Mouse (Mus musculus) E14TG2a.4 (cell line): ENCODE results near the gene Dnaaf2.
A peak's percentile ranks its signal among the peaks of the same experiment; 100 is the strongest.

Source experiments
- H3K27me3 ChIP-seq: 2 replicates; pipeline ENCODE4 v1.6.1; 2014; ENCODE audit warnings: low read length, control low read depth; ENCODE audit not compliant: insufficient read depth
- H3K36me3 ChIP-seq: 2 replicates; pipeline ENCODE4 v1.6.1; 2014; ENCODE audit warnings: low read length, control low read depth; ENCODE audit not compliant: insufficient read depth
- H3K4me1 ChIP-seq: replicated peaks from 2 replicates; pipeline ENCODE4 v1.6.1; 2014; ENCODE audit warnings: low read depth, low read length, control low read depth
- H3K4me3 ChIP-seq: replicated peaks from 2 replicates; pipeline ENCODE4 v1.5.1; 2014; ENCODE audit warnings: mild to moderate bottlenecking, low read length
- H3K9me3 ChIP-seq: 2 replicates; pipeline ENCODE4 v1.6.1; 2014; ENCODE audit warnings: low read length, control low read depth
- CTCF ChIP-seq: conservative IDR thresholded peaks from 2 replicates; pipeline ENCODE4 v1.5.1; 2014; ENCODE audit warnings: low read length
- NANOG ChIP-seq: IDR thresholded peaks from 2 replicates; pipeline ENCODE4 v1.6.1; 2014; ENCODE audit warnings: borderline replicate concordance, low read length, mixed read lengths
- POU5F1 ChIP-seq: IDR thresholded peaks from 2 replicates; pipeline ENCODE4 v1.6.1; 2014; ENCODE audit warnings: low read length, borderline replicate concordance

Gene Dnaaf2

GRCm38 (mm10) chr12:69198164-69198535 is at the start of gene Dnaaf2:
Gene Dnaaf2, minus strand, starts transcription at chr12:69198429.
- peaks cover 6% of the 10 kb centered on the region; the same call in 1 of the 2 replicates for H3K27me3 ChIP-seq
- H3K9me3 ChIP-seq = no peaks in the 10 kb centered on the region
- no peak for TF ChIP-seq NANOG
- no peak for TF ChIP-seq CTCF
- TF ChIP-seq POU5F1 = no peak
- H3K36me3 ChIP-seq = peaks cover 38% of the 10 kb centered on the region
- H3K4me3 ChIP-seq = peak within 1 kb of the TSS; percentile 94
- H3K4me1 ChIP-seq = peaks cover 36% of the 10 kb centered on the region

GRCm38 (mm10) chr12:69241771-69242431 is 43.7 kb upstream of the Dnaaf2 start:
- Histone ChIP-seq H3K36me3 (no peaks in the 10 kb centered on the region), H3K27me3 (peaks cover 36% of the 10 kb centered on the region), H3K9me3 (no peaks in the 10 kb centered on the region), H3K4me1 (peaks cover 6% of the 10 kb centered on the region; the same call in 1 of the 2 replicates), H3K4me3 (peak overlapping the region; percentile 84)
- TF ChIP-seq NANOG = no peak
- TF ChIP-seq POU5F1 = no peak

GRCm38 (mm10) chr12:69241405-69241770 is 43.2 kb upstream of the Dnaaf2 start:
- no peaks in the 10 kb centered on the region for H3K36me3 ChIP-seq
- no peaks in the 10 kb centered on the region for H3K9me3 ChIP-seq
- peaks cover 36% of the 10 kb centered on the region for H3K27me3 ChIP-seq
- H3K4me3 ChIP-seq = peak overlapping the region; percentile 84
- no peak for TF ChIP-seq NANOG
- no peak for TF ChIP-seq POU5F1
- TF ChIP-seq CTCF = no peak
- H3K4me1 ChIP-seq = peaks cover 6% of the 10 kb centered on the region; the same call in 1 of the 2 replicates

GRCm38 (mm10) chr12:69240876-69241275 is 42.6 kb upstream of the Dnaaf2 start, which contains the start of gene Klhdc1:
Gene Klhdc1, plus strand, starts transcription at chr12:69241176.
- H3K9me3 ChIP-seq = no peaks in the 10 kb centered on the region
- no peak for TF ChIP-seq NANOG
- no peak for TF ChIP-seq CTCF
- no peak for TF ChIP-seq POU5F1
- peaks cover 36% of the 10 kb centered on the region for H3K27me3 ChIP-seq
- peaks cover 6% of the 10 kb centered on the region; the same call in 1 of the 2 replicates for H3K4me1 ChIP-seq
- peak within 1 kb of the TSS; percentile 84 for H3K4me3 ChIP-seq
- H3K36me3 ChIP-seq = no peaks in the 10 kb centered on the region

- H3K4me1 ChIP-seq = peaks cover 6% of the 10 kb centered on the region; the same call in 1 of the 2 replicates
- peaks cover 34% of the 10 kb centered on the region for H3K27me3 ChIP-seq
- no peaks in the 10 kb centered on the region for H3K9me3 ChIP-seq
- TF ChIP-seq NANOG (no peak), POU5F1 (no peak), CTCF (no peak)
- no peaks in the 10 kb centered on the region for H3K36me3 ChIP-seq
- no peak overlapping the region for H3K4me3 ChIP-seq
Observed at GRCm38 (mm10) chr12:69238284-69238683, 40.1 kb upstream of the Dnaaf2 start.

GRCm38 (mm10) chr12:69235782-69236181 is 37.6 kb upstream of the Dnaaf2 start:
- Histone ChIP-seq H3K36me3 (no peaks in the 10 kb centered on the region), H3K27me3 (peaks cover 12% of the 10 kb centered on the region), H3K4me3 (no peak overlapping the region), H3K9me3 (no peaks in the 10 kb centered on the region), H3K4me1 (no peaks in the 10 kb centered on the region)
- no peak for TF ChIP-seq NANOG
- no peak for TF ChIP-seq CTCF
- TF ChIP-seq POU5F1 = no peak

- no peaks in the 10 kb centered on the region for H3K9me3 ChIP-seq
- peaks cover 19% of the 10 kb centered on the region for H3K36me3 ChIP-seq
- peaks cover 36% of the 10 kb centered on the region for H3K4me1 ChIP-seq
- TF ChIP-seq CTCF (peak; percentile 74), POU5F1 (no peak), NANOG (no peak)
- H3K4me3 ChIP-seq = no peak overlapping the region
- no peaks in the 10 kb centered on the region for H3K27me3 ChIP-seq
Observed at GRCm38 (mm10) chr12:69229251-69229650, 31.0 kb upstream of the Dnaaf2 start.

- Histone ChIP-seq H3K4me3 (peak within 1 kb of the TSS; percentile 88), H3K27me3 (no peaks in the 10 kb centered on the region), H3K4me1 (peaks cover 36% of the 10 kb centered on the region), H3K36me3 (peaks cover 33% of the 10 kb centered on the region), H3K9me3 (no peaks in the 10 kb centered on the region)
- TF ChIP-seq POU5F1 = no peak
- TF ChIP-seq CTCF = no peak
- TF ChIP-seq NANOG = no peak
Observed at GRCm38 (mm10) chr12:69227776-69228466, 29.7 kb upstream of the Dnaaf2 start, which contains the start of gene Pole2. Gene Pole2, minus strand, starts transcription at chr12:69228195.
